Mouse (Mus musculus) thymus, adult 2 months (tissue): ENCODE measurements around the gene Hsf2.
"Not testable (repeated sequence)": the region's sequence is repeated elsewhere in the genome, so short reads cannot be mapped to it uniquely, and the experiment has no call there.

Experiments used
- CTCF ChIP-seq: fragments of 200-500 bp; IDR thresholded peaks from 2 replicates; pipeline ENCODE4 v1.5.1; 2012; ENCODE audit warnings: mild to moderate bottlenecking, control low read depth, low read length, moderate library complexity, borderline replicate concordance; ENCODE audit not compliant: control insufficient read depth, poor library complexity, insufficient read depth; ENCODE audit errors: extremely low read depth
- POLR2A ChIP-seq: fragments of 200-500 bp; IDR thresholded peaks from 2 replicates; pipeline ENCODE4 v1.6.1; 2012; ENCODE audit warnings: mild to moderate bottlenecking, low read length, control low read depth, moderate library complexity; ENCODE audit not compliant: control insufficient read depth, poor library complexity, insufficient read depth; ENCODE audit errors: extremely low read depth

GRCm38 (mm10) chr10:57543890-57544289, 57.7 kb downstream of the Hsf2 start:
- TF ChIP-seq CTCF, POLR2A: not testable (repeated sequence)
